Comparison of ENCODE assay signal across 8 mouse cellular contexts in genomic region chr13:97442283-97442682, GRCm38 (mm10).
DNase-seq lines count a peak whose midpoint lies in the region; ATAC-seq lines count a peak whose summit lies in the region.

No protein-coding gene starts in this region.

- peak overlapping the region; percentile 59; the same call in 1 of the 2 replicates for H3K27ac ChIP-seq in heart, embryonic 13.5 days (replicated peaks)
- peak overlapping the region; percentile 46; the same call in 1 of the 2 replicates for H3K27ac ChIP-seq in liver, embryonic 11.5 days (ENCODE audit: low read depth, low read length)

- no peak for ATAC-seq in heart, embryonic 13.5 days (ENCODE audit: extremely low read depth, insufficient number of reproducible peaks, low FRiP score, low TSS enrichment)
- ATAC-seq in granulocyte monocyte progenitor cell, adult 5-6 weeks (replicated peaks; ENCODE audit: poor library complexity, severe bottlenecking), result peak; percentile 84
- no peak for ATAC-seq in liver, embryonic 11.5 days (replicated peaks; ENCODE audit: low FRiP score)
- ATAC-seq in neutrophil, adult 5-6 weeks (ENCODE audit: extremely low read depth, insufficient number of reproducible peaks, low FRiP score, poor library complexity, severe bottlenecking), result peak; percentile 53

- H3K4me1 ChIP-seq in heart, embryonic 13.5 days, result peaks cover 60% of the 10 kb centered on the region
- H3K4me1 ChIP-seq in liver, embryonic 11.5 days (replicated peaks; ENCODE audit: control insufficient read depth, insufficient read depth, low read length), result peaks cover 34% of the 10 kb centered on the region

- H3K9ac ChIP-seq in heart, embryonic 13.5 days, result peak overlapping the region; percentile 38; the same call in 1 of the 2 replicates
- no peak overlapping the region for H3K9ac ChIP-seq in liver, embryonic 11.5 days (ENCODE audit: low read depth, low read length)

- no peak for DNase-seq in heart, adult 9 months (ENCODE audit: low spot score in 2 of 2)
- peak; percentile 61 for DNase-seq in ES-CJ7 (ENCODE audit: low read depth, low spot score)
- DNase-seq in liver, embryonic 11.5 days (ENCODE audit: low spot score), result no peak
- no peak for DNase-seq in cerebellum, adult 18-20 months
- DNase-seq in testis, postnatal 14 days (ENCODE audit: low spot score), result no peak

- WGBS in heart, embryonic 13.5 days, result 25% methylated on average over 10 of the region's 10 CpGs
- 24% methylated on average over 10 of the region's 10 CpGs for WGBS in liver, embryonic 11.5 days

- H3K4me3 ChIP-seq in heart, embryonic 13.5 days, result no peak overlapping the region
- H3K4me3 ChIP-seq in liver, embryonic 11.5 days (ENCODE audit: low read depth, low read length), result no peak overlapping the region

- no peaks in the 10 kb centered on the region for H3K36me3 ChIP-seq in heart, embryonic 13.5 days
- no peaks in the 10 kb centered on the region for H3K36me3 ChIP-seq in liver, embryonic 11.5 days (ENCODE audit: control insufficient read depth, insufficient read depth, low read length)

- H3K4me2 ChIP-seq in heart, embryonic 13.5 days, result peak overlapping the region; percentile 39
- peak overlapping the region; percentile 43 for H3K4me2 ChIP-seq in liver, embryonic 11.5 days

- H3K9me3 ChIP-seq in heart, embryonic 13.5 days, result no peaks in the 10 kb centered on the region
- H3K9me3 ChIP-seq in liver, embryonic 11.5 days (ENCODE audit: control insufficient read depth, low read length), result no peaks in the 10 kb centered on the region

- H3K27me3 ChIP-seq in heart, embryonic 13.5 days (replicated peaks), result 0 out of 2 replicates have a peak, but pooled peaks cover 5% of the 10 kb centered on the region
- no peaks in the 10 kb centered on the region for H3K27me3 ChIP-seq in liver, embryonic 11.5 days (replicated peaks; ENCODE audit: control insufficient read depth, insufficient read depth, low read length)

Comparison
In these comparisons a context has a peak if more than half of its experiments do, and no peak if none do; other contexts are left out.
1. ATAC-seq: peak in granulocyte monocyte progenitor cell, adult 5-6 weeks (single experiment) and neutrophil, adult 5-6 weeks (single experiment); none in heart, embryonic 13.5 days (single experiment) and liver, embryonic 11.5 days (single experiment).